Mouse (Mus musculus): Measurements from ENCODE around the gene Gsk3b.

DNA sequence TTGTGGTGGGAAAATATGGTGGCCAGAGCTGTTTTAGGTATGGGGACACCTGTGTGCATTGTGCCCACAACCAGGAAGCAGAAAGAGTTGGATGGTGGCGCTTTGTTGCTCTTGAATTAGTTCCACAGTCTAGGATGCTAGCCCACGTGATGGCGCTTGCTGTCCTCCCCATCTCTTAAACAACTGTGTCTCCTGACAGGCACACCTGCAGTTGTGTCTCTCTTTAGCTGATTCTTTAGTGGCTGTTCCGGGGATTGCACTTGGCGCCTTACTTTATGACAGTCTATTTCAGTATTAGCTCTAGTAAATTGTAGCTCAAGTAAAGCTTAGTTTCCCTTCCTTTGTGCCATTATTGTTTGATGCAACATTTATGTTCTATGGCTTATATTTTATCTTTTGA lies 80.2 kb downstream of the Gsk3b start:
- TF ChIP-seq CTCF (IDR thresholded peaks at IDR 0.05; ENCODE audit: low read depth) (no peak), EP300 (IDR thresholded peaks at IDR 0.05; ENCODE audit: low read depth) (no peak)

Measured in heart, postnatal 0 days (tissue).